Mouse (Mus musculus): ENCODE measurements around the gene Timm8b.

The Timm8b gene

GRCm38 (mm10) chr9:50603189-50603997 is at the start of gene Timm8b, which contains the start of gene Sdhd:
Timm8b (plus strand) TSS chr9:50603910.
Sdhd (minus strand) TSS chr9:50603812.
- DNase-seq (ENCODE audit: low read depth, low spot score), result peak; percentile 94

GRCm38 (mm10) chr9:50554241-50555093 is 49.2 kb upstream of the Timm8b start, which contains the start of gene Il18:
Il18 (plus strand) TSS chr9:50554827.
- no peak for DNase-seq (ENCODE audit: low read depth, low spot score)

GRCm38 (mm10) chr9:50555094-50555446 is 48.6 kb upstream of the Timm8b start, which contains the start of gene Bco2:
Bco2 (minus strand) TSS chr9:50555181.
- DNase-seq (ENCODE audit: low read depth, low spot score), result no peak

DNA sequence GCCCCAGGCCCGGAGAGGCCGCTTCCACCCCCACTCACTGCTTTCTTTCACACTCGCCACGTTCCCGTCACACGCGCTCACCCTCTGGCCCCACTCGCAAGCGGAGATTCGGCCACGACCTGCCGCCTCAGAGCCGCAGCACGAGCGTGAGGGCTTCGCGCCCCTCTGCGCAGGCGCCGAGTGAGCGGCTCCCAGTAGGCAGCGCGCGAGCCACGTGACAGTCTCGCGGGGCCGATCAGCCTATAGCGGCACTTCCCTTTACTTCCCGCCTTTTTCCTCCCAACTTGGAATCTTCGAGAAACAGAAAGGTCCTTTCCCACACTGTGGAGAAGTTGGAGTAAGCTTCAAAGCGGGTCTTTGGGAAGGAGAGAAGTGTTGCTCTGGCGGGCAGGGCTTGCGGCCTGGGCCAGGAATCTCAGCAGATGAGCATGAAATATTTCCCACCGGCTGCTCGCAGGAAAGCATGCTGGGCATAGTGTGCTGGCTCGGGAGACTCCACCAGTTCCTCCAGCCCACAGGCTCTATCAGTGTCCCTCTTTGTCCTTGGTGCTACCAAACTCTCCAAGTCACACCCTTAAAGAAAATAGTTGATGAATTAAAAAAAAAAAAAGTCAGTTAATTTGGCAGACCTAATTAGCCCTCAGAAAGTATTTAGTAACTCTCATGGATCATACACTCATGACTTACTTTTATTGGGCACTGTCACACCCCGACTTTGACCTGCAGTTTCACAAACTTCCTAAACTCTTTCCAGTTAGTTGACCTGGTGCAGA is 42.4 kb upstream of the Timm8b start, which contains the start of gene Tex12:
TSS of gene Tex12 (minus strand) at position 181 of the 773 bp plus-strand sequence.
- no peak for DNase-seq (ENCODE audit: low read depth, low spot score)

DNA sequence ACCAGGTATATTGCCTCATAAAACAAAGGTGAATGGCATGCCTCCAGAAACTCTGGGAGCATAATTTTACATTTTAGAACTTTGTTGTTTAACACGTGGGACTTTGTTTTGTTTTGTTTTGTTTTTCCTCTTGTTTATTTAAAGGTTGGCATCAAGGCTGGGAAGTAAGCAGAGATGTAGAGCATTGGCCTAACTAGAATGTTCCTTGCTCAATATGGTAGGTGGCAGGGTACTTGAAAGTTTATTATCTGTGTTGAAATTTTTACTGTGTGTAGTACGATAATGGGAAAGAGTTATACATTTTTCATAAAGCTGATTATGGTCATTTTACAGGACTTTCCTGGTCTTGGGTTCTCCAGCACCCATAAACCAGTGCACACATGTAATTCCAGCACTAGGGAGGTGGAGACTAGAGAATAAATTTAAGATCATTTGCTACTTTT is 41.8 kb upstream of the Timm8b start:
- DNase-seq (ENCODE audit: low read depth, low spot score), result no peak

DNA sequence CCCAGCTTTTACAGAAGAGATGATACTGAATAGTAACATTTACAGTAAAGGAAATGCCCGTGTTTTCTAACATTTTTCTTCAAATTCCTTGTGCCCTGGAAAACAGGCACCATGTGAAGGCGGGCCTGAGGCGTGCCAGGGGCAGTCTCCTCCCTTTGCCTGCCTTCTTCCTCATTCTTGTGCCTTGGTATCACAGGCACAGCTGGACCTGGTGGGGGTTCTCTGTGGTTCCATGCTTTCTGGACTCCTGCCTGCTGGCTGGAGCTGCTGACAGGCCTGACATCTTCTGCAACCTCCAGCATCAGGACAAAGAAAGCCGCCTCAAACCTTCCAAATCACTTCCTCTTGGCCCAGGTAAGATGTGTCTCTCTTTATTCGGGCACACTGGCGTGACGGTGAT is 38.5 kb upstream of the Timm8b start:
- DNase-seq (ENCODE audit: low read depth, low spot score), result no peak

DNA sequence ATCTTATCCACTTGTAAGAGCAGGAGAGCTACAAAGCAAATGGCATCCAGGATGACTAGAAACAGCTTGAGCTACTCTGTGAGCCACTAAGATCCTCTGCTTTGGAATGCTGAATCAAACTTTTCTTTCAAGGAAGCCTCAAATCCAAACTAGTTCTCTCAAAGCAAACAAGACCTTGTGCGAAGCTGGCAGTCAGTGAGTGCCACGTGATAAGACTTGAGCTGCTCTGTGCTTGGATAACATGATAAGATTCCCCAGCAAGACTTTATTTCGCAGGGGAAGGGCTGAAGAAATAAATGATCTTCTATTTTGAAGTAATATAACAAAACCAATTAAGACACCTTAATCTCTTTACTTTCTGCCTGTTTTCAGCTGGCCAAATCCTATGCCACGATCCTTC is 37.8 kb upstream of the Timm8b start:
- no peak for DNase-seq (ENCODE audit: low read depth, low spot score)

- no peak for DNase-seq (ENCODE audit: low read depth, low spot score)
These were observed 36.3 kb upstream of the Timm8b start for GRCm38 (mm10) chr9:50567372-50567771.

GRCm38 (mm10) chr9:50567881-50568280 is 35.8 kb upstream of the Timm8b start:
- no peak for DNase-seq (ENCODE audit: low read depth, low spot score)

- no peak for DNase-seq (ENCODE audit: low read depth, low spot score)
These were observed 33.8 kb upstream of the Timm8b start for GRCm38 (mm10) chr9:50569599-50570525.

GRCm38 (mm10) chr9:50580370-50580769 is 23.3 kb upstream of the Timm8b start:
- DNase-seq (ENCODE audit: low read depth, low spot score), result no peak

DNA sequence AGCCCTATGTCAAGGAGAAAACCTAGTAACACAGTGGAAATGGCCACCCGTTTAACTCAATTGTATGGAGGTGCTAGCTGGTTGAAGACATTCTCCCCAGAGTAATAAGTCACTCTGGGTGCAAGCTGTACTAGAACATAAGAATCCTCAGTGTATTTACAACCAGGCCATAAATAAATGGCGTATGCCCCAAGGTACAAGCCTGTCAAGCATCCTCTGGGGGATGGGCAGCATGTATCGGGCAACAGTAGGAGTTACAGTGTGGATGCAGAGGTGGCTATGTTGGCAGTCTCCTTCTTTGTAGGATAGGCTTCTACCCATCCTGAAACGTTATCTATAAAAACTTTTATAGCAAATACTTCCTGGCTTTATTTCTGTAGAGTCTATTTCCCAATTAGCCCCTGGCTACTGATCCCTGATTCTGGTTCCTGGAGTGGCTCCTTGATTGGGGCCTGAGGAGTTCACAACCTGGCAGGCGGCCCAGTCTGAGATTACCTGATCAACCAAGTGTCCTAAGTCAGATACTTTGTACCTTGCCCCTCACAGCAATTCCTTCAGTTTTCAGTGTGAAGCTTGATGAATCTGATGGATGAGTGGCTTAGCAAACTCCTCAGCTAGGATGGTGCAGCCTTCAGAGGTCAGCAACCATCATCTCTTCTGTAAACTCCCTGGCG is 18.4 kb upstream of the Timm8b start:
- no peak for DNase-seq (ENCODE audit: low read depth, low spot score)

- DNase-seq (ENCODE audit: low read depth, low spot score), result no peak
These were observed 16.8 kb upstream of the Timm8b start for GRCm38 (mm10) chr9:50586955-50587354.

DNA sequence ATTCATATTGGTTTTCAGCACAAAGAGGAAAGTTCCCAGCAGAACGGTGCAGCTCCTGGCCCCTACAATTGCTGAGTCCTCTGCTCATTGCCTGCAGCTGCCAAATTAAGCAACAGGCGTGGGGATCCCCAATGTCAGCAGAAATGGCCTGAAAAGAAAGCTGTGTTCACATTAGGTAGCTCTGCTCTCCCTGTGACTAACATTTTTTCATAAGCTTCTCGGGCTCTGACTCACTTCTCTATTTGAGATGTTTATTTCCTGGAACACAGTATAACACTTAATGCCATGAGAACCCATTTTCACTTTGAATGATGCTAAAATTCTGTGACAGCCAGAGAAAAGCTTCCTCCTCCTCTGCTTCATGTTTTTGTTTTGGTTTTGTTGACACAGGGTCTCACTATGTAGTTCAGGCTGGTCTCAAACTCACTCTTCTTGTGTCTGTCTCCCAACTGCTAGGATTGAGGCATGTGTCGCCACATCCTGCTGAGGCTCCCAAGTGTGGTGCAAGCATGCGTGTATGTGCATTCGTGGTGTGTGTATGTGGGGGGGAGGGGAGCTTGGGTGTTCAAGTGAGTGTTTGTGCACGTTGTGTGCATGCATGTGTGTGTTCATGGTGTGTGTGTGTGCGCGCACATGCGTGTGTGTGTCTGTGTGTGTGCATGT is 12.7 kb upstream of the Timm8b start:
- DNase-seq (ENCODE audit: low read depth, low spot score), result no peak

DNA sequence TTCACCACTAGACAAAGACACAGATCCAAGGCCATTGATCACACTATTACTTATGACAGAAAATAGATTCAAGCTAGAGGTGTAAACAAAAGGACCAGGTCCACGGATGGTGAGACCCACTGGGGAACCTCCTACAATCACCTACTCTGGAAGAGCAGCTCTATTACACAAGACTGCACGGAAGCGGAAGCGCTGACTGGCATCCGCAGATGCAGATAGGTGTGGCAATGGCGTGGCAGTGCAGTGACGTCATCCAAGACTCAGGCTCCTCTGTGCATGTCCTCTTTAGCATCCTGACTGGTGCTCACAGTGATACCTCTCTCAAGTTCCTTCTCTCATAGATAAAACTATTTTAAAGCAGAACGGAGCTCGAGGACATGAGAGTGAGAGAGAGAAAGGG is 10.8 kb upstream of the Timm8b start:
- no peak for DNase-seq (ENCODE audit: low read depth, low spot score)

GRCm38 (mm10) chr9:50593544-50593943 is 10.2 kb upstream of the Timm8b start:
- DNase-seq (ENCODE audit: low read depth, low spot score), result no peak

- DNase-seq (ENCODE audit: low read depth, low spot score), result no peak
These were observed 8.8 kb upstream of the Timm8b start for GRCm38 (mm10) chr9:50594794-50595417.

DNA sequence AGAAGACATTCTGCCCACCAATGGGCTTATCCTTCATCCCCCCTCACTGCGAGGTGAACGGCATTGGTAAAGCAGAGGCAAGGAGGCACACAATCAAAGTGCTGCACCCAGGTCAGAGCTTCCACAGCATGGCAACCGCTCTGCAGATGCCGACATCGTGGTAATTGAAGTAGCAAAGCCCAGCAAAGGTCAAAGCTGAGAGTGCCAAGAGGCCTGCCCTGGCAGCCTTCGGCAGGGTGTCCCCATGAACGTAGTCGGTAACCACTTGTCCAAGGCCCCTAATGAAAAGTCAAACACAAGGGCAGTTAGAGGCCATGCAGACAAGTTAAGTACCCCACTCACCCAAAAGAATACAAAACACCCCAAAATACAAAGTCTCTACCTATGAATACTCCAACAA is 6.7 kb upstream of the Timm8b start:
- no peak for DNase-seq (ENCODE audit: low read depth, low spot score)

DNA sequence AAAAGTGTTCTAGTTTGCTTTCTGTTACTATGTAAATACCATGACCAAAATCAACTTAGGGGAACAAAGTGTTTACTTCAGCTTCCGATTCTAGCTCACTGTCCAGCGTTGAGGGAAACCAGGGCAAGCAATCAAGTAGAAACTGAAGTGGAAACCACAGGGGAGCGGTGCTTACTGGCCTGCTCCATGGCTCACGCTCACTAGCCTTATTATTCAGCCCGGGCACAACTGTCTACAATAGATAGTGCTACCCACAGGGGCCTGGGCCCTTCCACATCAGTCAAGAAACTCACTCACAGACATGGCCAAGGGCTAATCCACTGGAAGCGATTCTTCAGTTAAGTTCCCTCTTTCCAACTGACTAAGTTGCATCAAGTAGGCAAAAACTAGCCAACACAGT is 2.2 kb upstream of the Timm8b start:
- no peak for DNase-seq (ENCODE audit: low read depth, low spot score)
